Mouse (Mus musculus): ENCODE measurements around the gene Odf3b. TPM values are rescaled to one million over a fixed set of nuclear protein-coding genes. Genes with fewer than 3 reads are reported as not detected.

Odf3b gene
- polyA plus RNA-seq, 1 experiment = not detected

DNA sequence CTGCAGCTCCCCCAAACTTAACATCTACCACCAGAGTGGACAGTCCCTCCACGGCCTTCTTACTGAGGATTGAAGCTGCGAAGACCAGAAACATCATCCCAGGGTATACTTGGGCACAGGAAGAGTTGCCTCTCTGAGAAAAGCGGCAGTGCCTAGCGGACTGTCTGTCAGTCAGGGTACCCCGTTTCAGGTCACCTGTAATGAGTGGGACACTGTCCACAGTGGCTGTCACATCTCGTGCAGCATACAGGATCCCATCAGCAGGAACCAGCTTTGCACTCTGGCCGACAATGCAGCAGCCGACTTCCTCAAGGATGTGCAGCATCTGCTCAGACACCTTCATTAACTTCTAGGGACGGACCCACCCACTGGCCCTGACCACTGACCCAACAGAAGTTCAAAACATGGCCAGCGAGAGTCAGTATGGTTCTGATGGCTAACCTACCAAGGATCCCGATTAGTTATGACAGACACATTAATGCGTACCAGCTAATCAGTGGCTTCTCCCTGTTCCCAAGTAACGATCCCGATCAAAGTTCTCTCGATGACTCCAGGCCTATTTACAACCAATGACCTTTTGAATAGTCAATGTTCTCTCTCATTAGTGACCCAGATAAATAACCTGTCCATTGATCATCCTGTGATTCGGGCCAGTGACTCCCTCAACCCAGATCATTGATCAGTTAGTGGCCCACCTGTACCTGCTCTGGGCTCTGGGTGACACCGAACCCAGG lies 4.1 kb downstream of the Odf3b start:
- Histone ChIP-seq H3K4me2 (ENCODE audit: low read depth) (no peak overlapping the region), H3K79me2 (ENCODE audit: control insufficient read depth, insufficient read depth) (no peaks in the 10 kb centered on the region), H3K4me3 (peak overlapping the region; percentile 44), H3ac (ENCODE audit: control insufficient read depth, insufficient read length) (no peak overlapping the region), H3K27me3 (ENCODE audit: control insufficient read depth, insufficient read depth, insufficient read length) (peaks cover 34% of the 10 kb centered on the region), H3K36me3 (ENCODE audit: control insufficient read depth, insufficient read depth) (peaks cover 19% of the 10 kb centered on the region)
- TF ChIP-seq POLR2AphosphoS2 (IDR thresholded peaks at IDR 0.05; ENCODE audit: insufficient read length, low read depth) (no peak), CEBPB (IDR thresholded peaks at IDR 0.05; ENCODE audit: insufficient read depth, poor library complexity, severe bottlenecking) (no peak), POLR2A (IDR thresholded peaks at IDR 0.05; ENCODE audit: insufficient read length, low read depth) (no peak), MYOG (IDR thresholded peaks at IDR 0.05; ENCODE audit: control insufficient read depth in 1 of 3, insufficient read depth in 1 of 3, insufficient read length in 2 of 3, low read depth in 2 of 3) (no peak)

DNA sequence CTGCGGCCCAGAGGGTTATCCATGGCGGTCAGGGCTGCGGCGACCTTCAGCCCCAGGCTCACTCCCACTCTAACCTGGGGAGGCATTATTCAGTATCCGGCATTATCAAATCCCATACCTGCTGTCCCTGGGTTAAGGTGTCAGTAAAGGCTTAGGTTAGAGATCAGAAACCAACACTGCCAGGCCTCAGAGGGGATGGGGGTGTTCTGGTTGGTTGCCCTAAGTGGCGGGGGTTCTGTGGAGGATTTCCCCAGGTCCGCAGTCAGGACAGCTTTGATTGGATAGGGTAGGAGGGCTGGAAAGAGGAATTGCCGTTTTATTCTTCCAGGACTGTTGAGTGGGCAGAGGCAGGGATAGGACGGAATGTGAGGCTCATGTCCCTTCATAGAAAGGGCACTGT lies 4.7 kb downstream of the Odf3b start:
- TF ChIP-seq USF1 (IDR thresholded peaks at IDR 0.05; ENCODE audit: low read depth) (no peak), POLR2A (IDR thresholded peaks at IDR 0.05; ENCODE audit: insufficient read length, low read depth) (no peak), MYOG (IDR thresholded peaks at IDR 0.05; ENCODE audit: control insufficient read depth in 1 of 3, insufficient read depth in 1 of 3, insufficient read length in 2 of 3, low read depth in 2 of 3) (no peak), CEBPB (IDR thresholded peaks at IDR 0.05; ENCODE audit: insufficient read depth, poor library complexity, severe bottlenecking) (no peak), REST (IDR thresholded peaks at IDR 0.05; ENCODE audit: insufficient read depth, insufficient read length) (no peak), TCF3 (IDR thresholded peaks at IDR 0.05; ENCODE audit: insufficient read length, low read depth) (no peak), TCF12 (IDR thresholded peaks at IDR 0.05; ENCODE audit: insufficient read depth, poor library complexity, severe bottlenecking) (no peak), MYOD1 (IDR thresholded peaks at IDR 0.05; ENCODE audit: control insufficient read depth in 1 of 3, insufficient read length in 2 of 3, low read depth in 2 of 3) (no peak), SRF (IDR thresholded peaks at IDR 0.05; ENCODE audit: control insufficient read depth, insufficient read length, low read depth) (no peak), E2F4 (IDR thresholded peaks at IDR 0.05; ENCODE audit: insufficient read depth) (no peak), MAX (IDR thresholded peaks at IDR 0.05; ENCODE audit: low read depth) (no peak), POLR2AphosphoS2 (IDR thresholded peaks at IDR 0.05; ENCODE audit: insufficient read length, low read depth) (no peak)
- Histone ChIP-seq H3ac (ENCODE audit: control insufficient read depth, insufficient read length) (peak overlapping the region; percentile 34), H3K4me2 (ENCODE audit: low read depth) (peak overlapping the region; percentile 83), H3K4me3 (peak overlapping the region; percentile 44), H3K79me2 (ENCODE audit: control insufficient read depth, insufficient read depth) (no peaks in the 10 kb centered on the region), H3K27me3 (ENCODE audit: control insufficient read depth, insufficient read depth, insufficient read length) (peaks cover 31% of the 10 kb centered on the region), H3K36me3 (ENCODE audit: control insufficient read depth, insufficient read depth) (peaks cover 24% of the 10 kb centered on the region)

- peak within 1 kb of the TSS; percentile 83 for H3K4me2 ChIP-seq (ENCODE audit: low read depth)
- no peaks in the 10 kb centered on the region for H3K79me2 ChIP-seq (ENCODE audit: control insufficient read depth, insufficient read depth)
- peaks cover 29% of the 10 kb centered on the region for H3K36me3 ChIP-seq (ENCODE audit: control insufficient read depth, insufficient read depth)
- peaks cover 26% of the 10 kb centered on the region for H3K27me3 ChIP-seq (ENCODE audit: control insufficient read depth, insufficient read depth, insufficient read length)
- peak within 1 kb of the TSS; percentile 44 for H3K4me3 ChIP-seq
- no peak for TF ChIP-seq POLR2AphosphoS2 (IDR thresholded peaks at IDR 0.05; ENCODE audit: insufficient read length, low read depth)
- TF ChIP-seq TCF3 (IDR thresholded peaks at IDR 0.05; ENCODE audit: insufficient read length, low read depth) = no peak
- TF ChIP-seq REST (IDR thresholded peaks at IDR 0.05; ENCODE audit: insufficient read depth, insufficient read length) = no peak
- TF ChIP-seq TCF12 (IDR thresholded peaks at IDR 0.05; ENCODE audit: insufficient read depth, poor library complexity, severe bottlenecking) = no peak
- peak in 2 of 3 experiments; percentile 6 to 54 for TF ChIP-seq MYOG (IDR thresholded peaks at IDR 0.05; ENCODE audit: control insufficient read depth in 1 of 3, insufficient read depth in 1 of 3, insufficient read length in 2 of 3, low read depth in 2 of 3)
- TF ChIP-seq E2F4 (IDR thresholded peaks at IDR 0.05; ENCODE audit: insufficient read depth) = no peak
- no peak for TF ChIP-seq CEBPB (IDR thresholded peaks at IDR 0.05; ENCODE audit: insufficient read depth, poor library complexity, severe bottlenecking)
- TF ChIP-seq MYOD1 (IDR thresholded peaks at IDR 0.05; ENCODE audit: control insufficient read depth in 1 of 3, insufficient read length in 2 of 3, low read depth in 2 of 3) = peak in 1 of 3 experiments; percentile 72
- TF ChIP-seq SRF (IDR thresholded peaks at IDR 0.05; ENCODE audit: control insufficient read depth, insufficient read length, low read depth) = no peak
- peak; percentile 82 for TF ChIP-seq MAX (IDR thresholded peaks at IDR 0.05; ENCODE audit: low read depth)
- TF ChIP-seq POLR2A (IDR thresholded peaks at IDR 0.05; ENCODE audit: insufficient read length, low read depth) = peak; percentile 72
- peak; percentile 83 for TF ChIP-seq USF1 (IDR thresholded peaks at IDR 0.05; ENCODE audit: low read depth)
- peak within 1 kb of the TSS; percentile 34 for H3ac ChIP-seq (ENCODE audit: control insufficient read depth, insufficient read length)
Measured at GRCm38 (mm10) chr15:89373762-89374248, 5.3 kb downstream of the Odf3b start, which contains the start of gene Sco2. TSS of gene Sco2 (minus strand) at chr15:89373846.

GRCm38 (mm10) chr15:89373027-89373761 lies 5.9 kb downstream of the Odf3b start:
- Histone ChIP-seq H3K4me2 (ENCODE audit: low read depth) (peak overlapping the region; percentile 83), H3K36me3 (ENCODE audit: control insufficient read depth, insufficient read depth) (peaks cover 35% of the 10 kb centered on the region), H3K27me3 (ENCODE audit: control insufficient read depth, insufficient read depth, insufficient read length) (peaks cover 20% of the 10 kb centered on the region), H3K79me2 (ENCODE audit: control insufficient read depth, insufficient read depth) (no peaks in the 10 kb centered on the region), H3K4me3 (peak overlapping the region; percentile 44), H3ac (ENCODE audit: control insufficient read depth, insufficient read length) (peak overlapping the region; percentile 34)
- TF ChIP-seq POLR2AphosphoS2 (IDR thresholded peaks at IDR 0.05; ENCODE audit: insufficient read length, low read depth) (peak; percentile 97), POLR2A (IDR thresholded peaks at IDR 0.05; ENCODE audit: insufficient read length, low read depth) (peak; percentile 52), MYOD1 (IDR thresholded peaks at IDR 0.05; ENCODE audit: control insufficient read depth in 1 of 3, insufficient read length in 2 of 3, low read depth in 2 of 3) (peak in 1 of 3 experiments; percentile 24), USF1 (IDR thresholded peaks at IDR 0.05; ENCODE audit: low read depth) (no peak), TCF3 (IDR thresholded peaks at IDR 0.05; ENCODE audit: insufficient read length, low read depth) (no peak), E2F4 (IDR thresholded peaks at IDR 0.05; ENCODE audit: insufficient read depth) (no peak), TCF12 (IDR thresholded peaks at IDR 0.05; ENCODE audit: insufficient read depth, poor library complexity, severe bottlenecking) (no peak), MYOG (IDR thresholded peaks at IDR 0.05; ENCODE audit: control insufficient read depth in 1 of 3, insufficient read depth in 1 of 3, insufficient read length in 2 of 3, low read depth in 2 of 3) (peak in 1 of 3 experiments; percentile 51)
